Mouse (Mus musculus) stomach, postnatal 0 days (tissue): Measurements from ENCODE around the gene Srsf4. TPM values are rescaled to one million over a fixed set of nuclear protein-coding genes. Genes with fewer than 3 reads are reported as not detected.

Experiments used
- ATAC-seq: fragments of 200-750 bp; cut with Nextera tagmentation; 2 replicates; pipeline ENCODE4 v1.8.0; 2017; ENCODE audit not compliant: low FRiP score, low TSS enrichment
- DNase-seq: peaks from one replicate; pipeline ENCODE4 v3.0.0-alpha.2; 2016; ENCODE audit warnings: low spot score
- H3K27ac ChIP-seq: fragments of 300-500 bp; sonication (generic); replicated peaks from 2 replicates; pipeline ENCODE4 v1.5.1; 2014; ENCODE audit warnings: mild to moderate bottlenecking, control low read depth
- H3K27me3 ChIP-seq: fragments of 300-500 bp; sonication (generic); 2 replicates; pipeline ENCODE4 v1.6.1; 2014; ENCODE audit warnings: low read length; ENCODE audit not compliant: control insufficient read depth, insufficient read depth
- H3K36me3 ChIP-seq: fragments of 300-500 bp; sonication (generic); 2 replicates; pipeline ENCODE4 v1.6.1; 2014; ENCODE audit warnings: low read length, mixed read lengths; ENCODE audit not compliant: control insufficient read depth, insufficient read depth
- H3K4me1 ChIP-seq: fragments of 300-500 bp; sonication (generic); replicated peaks from 2 replicates; pipeline ENCODE4 v1.6.1; 2014; ENCODE audit warnings: antibody characterized with exemption; ENCODE audit not compliant: control insufficient read depth, insufficient read depth
- H3K4me2 ChIP-seq: fragments of 300-500 bp; sonication (generic); replicated peaks from 2 replicates; pipeline ENCODE4 v1.6.1; 2014; ENCODE audit warnings: low read depth, mild to moderate bottlenecking, control low read depth, moderate library complexity
- H3K4me3 ChIP-seq: fragments of 300-500 bp; sonication (generic); 2 replicates; pipeline ENCODE4 v1.5.1; 2014; ENCODE audit warnings: low read depth, low read length, control low read depth
- H3K9ac ChIP-seq: fragments of 300-500 bp; sonication (generic); 2 replicates; pipeline ENCODE4 v1.6.1; 2014; ENCODE audit warnings: mild to moderate bottlenecking, low read length, control low read depth, mixed read lengths
- H3K9me3 ChIP-seq: fragments of 300-500 bp; sonication (generic); 2 replicates; pipeline ENCODE4 v1.6.1; 2016; ENCODE audit warnings: low read length; ENCODE audit not compliant: control insufficient read depth
- CTCF ChIP-seq: IDR thresholded peaks from 2 replicates; pipeline ENCODE4 v1.5.1; 2016; ENCODE audit warnings: antibody characterized with exemption, low read depth, mild to moderate bottlenecking, moderate library complexity
- EP300 ChIP-seq: optimal IDR thresholded peaks from 2 replicates; pipeline ENCODE3; 2016; ENCODE audit warnings: antibody characterized with exemption
- WGBS: fragments of 180-500 bp; shearing (Covaris S2); extraction: QIAGEN DNeasy Blood & Tissue Kit; methylation state at CpG from one replicate; pipeline ENCODE4 v1.1.7; 2014; 5-methylcytosine and 5-hydroxymethylcytosine counted together
- polyA plus RNA-seq: library from polyadenylated mRNA; unstranded; fragments of >200 nt; fragmentation: Nextera tagmentation; extraction: Ambion mirVana; gene quantifications from 2 replicates; pipeline ENCODE4 v1.2.1, GENCODE M21; 2015

The Srsf4 gene
- polyA plus RNA-seq: 36.5 and 38.3 TPM in 2 replicates

GRCm38 (mm10) chr4:131873293-131874168 lies at the start of gene Srsf4:
Srsf4 (plus strand) TSS chr4:131873617.
- TF ChIP-seq EP300 (peak; percentile 39), CTCF (no peak)
- Histone ChIP-seq H3K4me2 (peak within 1 kb of the TSS; percentile 95), H3K4me1 (peaks cover 4% of the 10 kb centered on the region; the same call in 1 of the 2 replicates), H3K36me3 (no peaks in the 10 kb centered on the region), H3K9ac (peak within 1 kb of the TSS; percentile 100), H3K27me3 (no peaks in the 10 kb centered on the region), H3K27ac (peak within 1 kb of the TSS; percentile 100), H3K4me3 (peak within 1 kb of the TSS; percentile 100), H3K9me3 (no peaks in the 10 kb centered on the region)
- ATAC-seq: peak; percentile 96
- 0% methylated on average over 52 of the region's 116 CpGs for WGBS
- DNase-seq: peak; percentile 99

- Histone ChIP-seq H3K27me3 (no peaks in the 10 kb centered on the region), H3K4me3 (no peak overlapping the region), H3K27ac (no peak overlapping the region), H3K4me1 (no peaks in the 10 kb centered on the region), H3K9me3 (no peaks in the 10 kb centered on the region), H3K36me3 (no peaks in the 10 kb centered on the region), H3K9ac (no peak overlapping the region), H3K4me2 (no peak overlapping the region)
- DNase-seq (no peak), ATAC-seq (no peak)
- no peak for TF ChIP-seq CTCF
- no peak for TF ChIP-seq EP300
- 53% methylated on average over 3 of the region's 3 CpGs for WGBS
Observed at GRCm38 (mm10) chr4:131824939-131825338, 48.5 kb upstream of the Srsf4 start.

GRCm38 (mm10) chr4:131825830-131826229 lies 47.6 kb upstream of the Srsf4 start:
- Histone ChIP-seq H3K4me1 (no peaks in the 10 kb centered on the region), H3K9ac (no peak overlapping the region), H3K9me3 (no peaks in the 10 kb centered on the region), H3K36me3 (no peaks in the 10 kb centered on the region), H3K4me3 (no peak overlapping the region), H3K27me3 (no peaks in the 10 kb centered on the region), H3K4me2 (no peak overlapping the region), H3K27ac (no peak overlapping the region)
- ATAC-seq (no peak), DNase-seq (peak; percentile 65)
- no peak for TF ChIP-seq EP300
- peak; percentile 73 for TF ChIP-seq CTCF
- WGBS: 36% methylated on average over 8 of the region's 8 CpGs

- WGBS: 3% methylated on average over 6 of the region's 6 CpGs
- Histone ChIP-seq H3K36me3 (no peaks in the 10 kb centered on the region), H3K9ac (no peak overlapping the region), H3K27me3 (no peaks in the 10 kb centered on the region), H3K4me3 (no peak overlapping the region), H3K4me1 (no peaks in the 10 kb centered on the region), H3K4me2 (no peak overlapping the region), H3K9me3 (no peaks in the 10 kb centered on the region), H3K27ac (no peak overlapping the region)
- no peak for TF ChIP-seq CTCF
- TF ChIP-seq EP300: no peak
- peak; percentile 34 for DNase-seq
- peak; percentile 46; the same call in 1 of the 2 replicates for ATAC-seq
Observed at GRCm38 (mm10) chr4:131826905-131827304, 46.5 kb upstream of the Srsf4 start.

GRCm38 (mm10) chr4:131829123-131829522 lies 44.3 kb upstream of the Srsf4 start:
- Histone ChIP-seq H3K4me1 (no peaks in the 10 kb centered on the region), H3K4me3 (no peak overlapping the region), H3K27me3 (no peaks in the 10 kb centered on the region), H3K36me3 (no peaks in the 10 kb centered on the region), H3K9ac (no peak overlapping the region), H3K27ac (no peak overlapping the region), H3K4me2 (no peak overlapping the region), H3K9me3 (no peaks in the 10 kb centered on the region)
- WGBS: 75% methylated on average over 8 of the region's 8 CpGs
- TF ChIP-seq CTCF (no peak), EP300 (no peak)
- DNase-seq (no peak), ATAC-seq (no peak)

GRCm38 (mm10) chr4:131831546-131832045 lies 41.8 kb upstream of the Srsf4 start:
- H3K9ac ChIP-seq: no peak overlapping the region
- DNase-seq: no peak
- H3K4me2 ChIP-seq: no peak overlapping the region
- WGBS: 49% methylated on average over 5 of the region's 5 CpGs
- H3K4me3 ChIP-seq: no peak overlapping the region
- H3K36me3 ChIP-seq: no peaks in the 10 kb centered on the region
- no peaks in the 10 kb centered on the region for H3K27me3 ChIP-seq
- H3K4me1 ChIP-seq: no peaks in the 10 kb centered on the region
- ATAC-seq: no peak
- TF ChIP-seq CTCF (no peak), EP300 (no peak)
- no peak overlapping the region for H3K27ac ChIP-seq
- H3K9me3 ChIP-seq: no peaks in the 10 kb centered on the region
